Mouse (Mus musculus): Measurements from ENCODE around the gene E130309D02Rik. TPM values are rescaled to one million over a fixed set of nuclear protein-coding genes. Genes with fewer than 3 reads are reported as not detected.

E130309D02Rik gene
- polyA plus RNA-seq, 1 experiment from 2014 or later, result 46.1 TPM

- no peak overlapping the region for H3K4me3 ChIP-seq
- 95% methylated on average over 7 of the region's 7 CpGs for WGBS
- DNase-seq (ENCODE audit: low spot score), result no peak
- H3K4me1 ChIP-seq, result peaks cover 21% of the 10 kb centered on the region
- H3K9me3 ChIP-seq, result no peaks in the 10 kb centered on the region
- H3K36me3 ChIP-seq, result peaks cover 50% of the 10 kb centered on the region
- peaks cover 20% of the 10 kb centered on the region for H3K27me3 ChIP-seq (ENCODE audit: insufficient read depth, poor library complexity, severe bottlenecking)
- no peak overlapping the region for H3K27ac ChIP-seq
These were observed 16.8 kb downstream of the E130309D02Rik start for GRCm38 (mm10) chr5:143298391-143298790.

- no peak overlapping the region for H3K4me3 ChIP-seq
- H3K36me3 ChIP-seq, result peaks cover 46% of the 10 kb centered on the region
- WGBS, result 90% methylated on average over 9 of the region's 9 CpGs
- H3K4me1 ChIP-seq, result peaks cover 21% of the 10 kb centered on the region
- no peaks in the 10 kb centered on the region for H3K9me3 ChIP-seq
- DNase-seq (ENCODE audit: low spot score), result no peak
- no peak overlapping the region for H3K27ac ChIP-seq
- H3K27me3 ChIP-seq (ENCODE audit: insufficient read depth, poor library complexity, severe bottlenecking), result peaks cover 24% of the 10 kb centered on the region
These were observed 17.2 kb downstream of the E130309D02Rik start for GRCm38 (mm10) chr5:143297986-143298385.

- H3K27me3 ChIP-seq (ENCODE audit: insufficient read depth, poor library complexity, severe bottlenecking), result peaks cover 50% of the 10 kb centered on the region
- no peak overlapping the region for H3K4me3 ChIP-seq
- H3K27ac ChIP-seq, result no peak overlapping the region
- WGBS, result 86% methylated on average over 2 of the region's 2 CpGs
- peaks cover 19% of the 10 kb centered on the region for H3K36me3 ChIP-seq
- H3K9me3 ChIP-seq, result no peaks in the 10 kb centered on the region
- H3K4me1 ChIP-seq, result peaks cover 23% of the 10 kb centered on the region
- DNase-seq (ENCODE audit: low spot score), result no peak
These were observed 19.8 kb downstream of the E130309D02Rik start for GRCm38 (mm10) chr5:143295330-143295729.

- 83% methylated on average over 3 of the region's 3 CpGs for WGBS
- Histone ChIP-seq H3K27ac (no peak overlapping the region), H3K4me3 (no peak overlapping the region), H3K9me3 (no peaks in the 10 kb centered on the region), H3K4me1 (peaks cover 23% of the 10 kb centered on the region), H3K36me3 (peaks cover 15% of the 10 kb centered on the region), H3K27me3 (ENCODE audit: insufficient read depth, poor library complexity, severe bottlenecking) (peaks cover 55% of the 10 kb centered on the region)
- no peak for DNase-seq (ENCODE audit: low spot score)
These were observed 20.3 kb downstream of the E130309D02Rik start for GRCm38 (mm10) chr5:143294862-143295261.

- 7% methylated on average over 30 of the region's 38 CpGs for WGBS
- Histone ChIP-seq H3K27ac (peak within 1 kb of the TSS; percentile 48; the same call in 1 of the 2 replicates), H3K9me3 (no peaks in the 10 kb centered on the region), H3K4me3 (peak within 1 kb of the TSS; percentile 63), H3K36me3 (0 out of 2 replicates have a peak, but pooled peaks cover under 1% of the 10 kb centered on the region), H3K4me1 (peaks cover 27% of the 10 kb centered on the region), H3K27me3 (ENCODE audit: insufficient read depth, poor library complexity, severe bottlenecking) (peaks cover 70% of the 10 kb centered on the region)
- DNase-seq (ENCODE audit: low spot score), result no peak
These were observed 21.8 kb downstream of the E130309D02Rik start, which contains the start of gene Zfp853 for GRCm38 (mm10) chr5:143293404-143293803. Gene Zfp853, minus strand, starts transcription at chr5:143293623.

GRCm38 (mm10) chr5:143292879-143293278 lies 22.3 kb downstream of the E130309D02Rik start:
- Histone ChIP-seq H3K9me3 (no peaks in the 10 kb centered on the region), H3K4me1 (peaks cover 32% of the 10 kb centered on the region), H3K27me3 (ENCODE audit: insufficient read depth, poor library complexity, severe bottlenecking) (peaks cover 75% of the 10 kb centered on the region), H3K4me3 (peak overlapping the region; percentile 63), H3K27ac (peak overlapping the region; percentile 48; the same call in 1 of the 2 replicates), H3K36me3 (no peaks in the 10 kb centered on the region)
- no peak for DNase-seq (ENCODE audit: low spot score)
- under 1% methylated on average over 19 of the region's 19 CpGs for WGBS

- Histone ChIP-seq H3K9me3 (no peaks in the 10 kb centered on the region), H3K4me3 (peak overlapping the region; percentile 19; the same call in 1 of the 2 replicates), H3K27me3 (ENCODE audit: insufficient read depth, poor library complexity, severe bottlenecking) (peaks cover 100% of the 10 kb centered on the region), H3K36me3 (no peaks in the 10 kb centered on the region), H3K4me1 (peaks cover 32% of the 10 kb centered on the region), H3K27ac (no peak overlapping the region)
- no peak for DNase-seq (ENCODE audit: low spot score)
- 73% methylated on average over 9 of the region's 9 CpGs for WGBS
These were observed 25.9 kb downstream of the E130309D02Rik start for GRCm38 (mm10) chr5:143289299-143289698.

GRCm38 (mm10) chr5:143288378-143288911 lies 26.7 kb downstream of the E130309D02Rik start:
- Histone ChIP-seq H3K36me3 (no peaks in the 10 kb centered on the region), H3K27me3 (ENCODE audit: insufficient read depth, poor library complexity, severe bottlenecking) (peaks cover 96% of the 10 kb centered on the region), H3K9me3 (no peaks in the 10 kb centered on the region), H3K4me3 (peak overlapping the region; percentile 57), H3K4me1 (peaks cover 26% of the 10 kb centered on the region), H3K27ac (no peak overlapping the region)
- DNase-seq (ENCODE audit: low spot score), result no peak
- WGBS, result 17% methylated on average over 9 of the region's 9 CpGs

- Histone ChIP-seq H3K36me3 (no peaks in the 10 kb centered on the region), H3K27ac (no peak overlapping the region), H3K27me3 (ENCODE audit: insufficient read depth, poor library complexity, severe bottlenecking) (peaks cover 96% of the 10 kb centered on the region), H3K9me3 (no peaks in the 10 kb centered on the region), H3K4me1 (peaks cover 20% of the 10 kb centered on the region), H3K4me3 (peak overlapping the region; percentile 57)
- WGBS, result 2% methylated on average over 48 of the region's 48 CpGs
- DNase-seq (ENCODE audit: low spot score), result no peak
These were observed 27.3 kb downstream of the E130309D02Rik start for GRCm38 (mm10) chr5:143287774-143288328.

GRCm38 (mm10) chr5:143284762-143285161 lies 30.4 kb downstream of the E130309D02Rik start:
- Histone ChIP-seq H3K36me3 (no peaks in the 10 kb centered on the region), H3K4me1 (peaks cover 16% of the 10 kb centered on the region), H3K27ac (no peak overlapping the region), H3K9me3 (no peaks in the 10 kb centered on the region), H3K27me3 (ENCODE audit: insufficient read depth, poor library complexity, severe bottlenecking) (peaks cover 88% of the 10 kb centered on the region), H3K4me3 (no peak overlapping the region)
- no peak for DNase-seq (ENCODE audit: low spot score)
- WGBS, result 47% methylated on average over 6 of the region's 6 CpGs

- no peak overlapping the region for H3K4me3 ChIP-seq
- H3K27me3 ChIP-seq (ENCODE audit: insufficient read depth, poor library complexity, severe bottlenecking), result peaks cover 81% of the 10 kb centered on the region
- no peaks in the 10 kb centered on the region for H3K9me3 ChIP-seq
- DNase-seq (ENCODE audit: low spot score), result no peak
- no peaks in the 10 kb centered on the region for H3K4me1 ChIP-seq
- no peaks in the 10 kb centered on the region for H3K36me3 ChIP-seq
- WGBS, result 47% methylated on average over 10 of the region's 10 CpGs
- no peak overlapping the region for H3K27ac ChIP-seq
These were observed 35.9 kb downstream of the E130309D02Rik start for GRCm38 (mm10) chr5:143279247-143279646.

GRCm38 (mm10) chr5:143275761-143276160 lies 39.4 kb downstream of the E130309D02Rik start:
- Histone ChIP-seq H3K27ac (no peak overlapping the region), H3K27me3 (ENCODE audit: insufficient read depth, poor library complexity, severe bottlenecking) (peaks cover 66% of the 10 kb centered on the region), H3K36me3 (no peaks in the 10 kb centered on the region), H3K4me1 (peaks cover 5% of the 10 kb centered on the region; the same call in 1 of the 2 replicates), H3K9me3 (no peaks in the 10 kb centered on the region), H3K4me3 (no peak overlapping the region)
- no peak for DNase-seq (ENCODE audit: low spot score)
- 53% methylated on average over 5 of the region's 5 CpGs for WGBS

GRCm38 (mm10) chr5:143272540-143273330 lies 42.4 kb downstream of the E130309D02Rik start:
- H3K9me3 ChIP-seq, result no peaks in the 10 kb centered on the region
- no peak for DNase-seq (ENCODE audit: low spot score)
- no peaks in the 10 kb centered on the region for H3K36me3 ChIP-seq
- H3K27ac ChIP-seq, result no peak overlapping the region
- WGBS, result 84% methylated on average over 16 of the region's 16 CpGs
- peaks cover 23% of the 10 kb centered on the region for H3K4me1 ChIP-seq
- H3K27me3 ChIP-seq (ENCODE audit: insufficient read depth, poor library complexity, severe bottlenecking), result peaks cover 41% of the 10 kb centered on the region
- H3K4me3 ChIP-seq, result no peak overlapping the region

Measured in heart, embryonic 10.5 days (tissue).